Mouse (Mus musculus): ENCODE data around the gene Kalrn. TPM values are rescaled to one million over a fixed set of nuclear protein-coding genes. Genes with fewer than 3 reads are reported as not detected.

Gene Kalrn
- polyA plus RNA-seq, 1 experiment = 309 TPM

- Histone ChIP-seq H3K9me3 (0 out of 2 replicates have a peak, but pooled peaks cover 2% of the 10 kb centered on the region), H3K4me3 (replicated peaks) (no peak overlapping the region), H3K36me3 (replicated peaks; ENCODE audit: low read length) (peaks cover 15% of the 10 kb centered on the region), H3K4me1 (peaks cover 71% of the 10 kb centered on the region), H3K27me3 (replicated peaks) (peaks cover 16% of the 10 kb centered on the region)
- TF ChIP-seq FLI1 (IDR thresholded peaks at IDR 0.05; ENCODE audit: low read length) (no peak), GATA1 (IDR thresholded peaks at IDR 0.05; ENCODE audit: borderline replicate concordance, low read length) (no peak)
Observed at GRCm38 (mm10) chr16:33998011-33998410, 575.3 kb downstream of the Kalrn start.

DNA sequence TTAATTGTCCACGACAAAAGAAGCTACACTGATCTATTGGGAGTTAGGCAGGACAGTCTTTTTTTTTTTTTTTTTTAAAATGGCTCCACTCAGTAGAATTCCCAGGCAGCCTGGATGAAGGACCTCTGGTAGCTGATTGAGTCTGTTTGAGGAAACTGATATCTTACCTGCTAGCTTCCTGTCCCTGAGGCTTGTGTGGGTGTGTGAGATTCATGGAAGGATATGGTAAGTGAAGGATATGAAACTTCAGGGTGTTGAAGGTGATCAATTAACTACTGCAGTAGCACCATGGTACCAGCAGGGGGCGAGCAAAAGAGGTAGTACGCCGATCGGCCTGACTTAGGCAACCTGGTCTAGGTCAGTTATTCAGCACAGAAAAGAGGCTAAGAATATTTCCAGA, 577.3 kb downstream of the Kalrn start:
- TF ChIP-seq GATA1 (IDR thresholded peaks at IDR 0.05; ENCODE audit: borderline replicate concordance, low read length) = no peak
- no peak for TF ChIP-seq FLI1 (IDR thresholded peaks at IDR 0.05; ENCODE audit: low read length)
- Histone ChIP-seq H3K27me3 (replicated peaks) (peaks cover 19% of the 10 kb centered on the region), H3K4me1 (peaks cover 54% of the 10 kb centered on the region), H3K4me3 (replicated peaks) (no peak overlapping the region), H3K36me3 (replicated peaks; ENCODE audit: low read length) (no peaks in the 10 kb centered on the region), H3K9me3 (no peaks in the 10 kb centered on the region)

DNA sequence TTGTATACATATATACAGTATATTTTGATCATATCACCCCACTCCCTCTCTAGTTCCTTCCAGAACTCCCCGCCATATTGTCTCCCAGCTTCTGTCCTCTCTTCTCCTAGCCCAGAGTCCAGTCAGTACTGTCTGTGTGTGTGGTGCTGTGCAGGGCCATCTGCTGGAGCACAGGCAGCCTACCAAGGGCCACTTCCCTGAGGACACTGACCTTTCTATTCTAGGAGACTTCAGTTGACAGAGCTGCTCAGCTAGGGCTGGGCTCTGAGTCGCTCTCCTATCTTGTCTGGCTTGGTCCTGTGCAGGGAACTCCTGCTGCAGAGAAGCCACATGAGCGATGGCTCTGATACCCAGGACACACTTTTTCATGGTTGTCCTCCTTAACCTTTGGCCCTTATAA, 577.8 kb downstream of the Kalrn start:
- Histone ChIP-seq H3K27me3 (replicated peaks) (peaks cover 23% of the 10 kb centered on the region), H3K9me3 (no peaks in the 10 kb centered on the region), H3K4me1 (peaks cover 52% of the 10 kb centered on the region), H3K36me3 (replicated peaks; ENCODE audit: low read length) (no peaks in the 10 kb centered on the region), H3K4me3 (replicated peaks) (no peak overlapping the region)
- TF ChIP-seq GATA1 (IDR thresholded peaks at IDR 0.05; ENCODE audit: borderline replicate concordance, low read length) = no peak
- no peak for TF ChIP-seq FLI1 (IDR thresholded peaks at IDR 0.05; ENCODE audit: low read length)

GRCm38 (mm10) chr16:33994321-33994720, 579.0 kb downstream of the Kalrn start:
- TF ChIP-seq FLI1 (IDR thresholded peaks at IDR 0.05; ENCODE audit: low read length) = no peak
- TF ChIP-seq GATA1 (IDR thresholded peaks at IDR 0.05; ENCODE audit: borderline replicate concordance, low read length) = no peak
- Histone ChIP-seq H3K9me3 (no peaks in the 10 kb centered on the region), H3K4me1 (peaks cover 44% of the 10 kb centered on the region), H3K36me3 (replicated peaks; ENCODE audit: low read length) (no peaks in the 10 kb centered on the region), H3K4me3 (replicated peaks) (no peak overlapping the region), H3K27me3 (replicated peaks) (peaks cover 26% of the 10 kb centered on the region)

GRCm38 (mm10) chr16:33990712-33991111, 582.6 kb downstream of the Kalrn start:
- H3K4me3 ChIP-seq (replicated peaks) = no peak overlapping the region
- H3K27me3 ChIP-seq (replicated peaks) = peaks cover 35% of the 10 kb centered on the region
- H3K36me3 ChIP-seq (replicated peaks; ENCODE audit: low read length) = no peaks in the 10 kb centered on the region
- TF ChIP-seq FLI1 (IDR thresholded peaks at IDR 0.05; ENCODE audit: low read length) (no peak), GATA1 (IDR thresholded peaks at IDR 0.05; ENCODE audit: borderline replicate concordance, low read length) (no peak)
- peaks cover 29% of the 10 kb centered on the region for H3K4me1 ChIP-seq
- no peaks in the 10 kb centered on the region for H3K9me3 ChIP-seq

- H3K4me3 ChIP-seq (replicated peaks) = no peak overlapping the region
- no peaks in the 10 kb centered on the region for H3K36me3 ChIP-seq (replicated peaks; ENCODE audit: low read length)
- no peak for TF ChIP-seq FLI1 (IDR thresholded peaks at IDR 0.05; ENCODE audit: low read length)
- TF ChIP-seq GATA1 (IDR thresholded peaks at IDR 0.05; ENCODE audit: borderline replicate concordance, low read length) = no peak
- H3K27me3 ChIP-seq (replicated peaks) = peaks cover 28% of the 10 kb centered on the region
- H3K4me1 ChIP-seq = peaks cover 27% of the 10 kb centered on the region
- H3K9me3 ChIP-seq = no peaks in the 10 kb centered on the region
Observed at GRCm38 (mm10) chr16:33989106-33989505, 584.2 kb downstream of the Kalrn start.

- Histone ChIP-seq H3K27me3 (replicated peaks) (peaks cover 31% of the 10 kb centered on the region), H3K9me3 (no peaks in the 10 kb centered on the region), H3K4me3 (replicated peaks) (peak overlapping the region; percentile 65), H3K4me1 (peaks cover 26% of the 10 kb centered on the region), H3K36me3 (replicated peaks; ENCODE audit: low read length) (no peaks in the 10 kb centered on the region)
- TF ChIP-seq FLI1 (IDR thresholded peaks at IDR 0.05; ENCODE audit: low read length) (no peak), GATA1 (IDR thresholded peaks at IDR 0.05; ENCODE audit: borderline replicate concordance, low read length) (no peak)
Observed at GRCm38 (mm10) chr16:33988358-33989012, 584.8 kb downstream of the Kalrn start.

- Histone ChIP-seq H3K4me1 (peaks cover 26% of the 10 kb centered on the region), H3K4me3 (replicated peaks) (no peak overlapping the region), H3K27me3 (replicated peaks) (peaks cover 34% of the 10 kb centered on the region), H3K36me3 (replicated peaks; ENCODE audit: low read length) (no peaks in the 10 kb centered on the region), H3K9me3 (no peaks in the 10 kb centered on the region)
- TF ChIP-seq FLI1 (IDR thresholded peaks at IDR 0.05; ENCODE audit: low read length) = no peak
- TF ChIP-seq GATA1 (IDR thresholded peaks at IDR 0.05; ENCODE audit: borderline replicate concordance, low read length) = no peak
Observed at GRCm38 (mm10) chr16:33986993-33987392, 586.3 kb downstream of the Kalrn start.

- H3K27me3 ChIP-seq (replicated peaks) = peaks cover 31% of the 10 kb centered on the region
- H3K4me3 ChIP-seq (replicated peaks) = no peak overlapping the region
- H3K36me3 ChIP-seq (replicated peaks; ENCODE audit: low read length) = no peaks in the 10 kb centered on the region
- H3K9me3 ChIP-seq = no peaks in the 10 kb centered on the region
- H3K4me1 ChIP-seq = peaks cover 21% of the 10 kb centered on the region
- no peak for TF ChIP-seq GATA1 (IDR thresholded peaks at IDR 0.05; ENCODE audit: borderline replicate concordance, low read length)
Observed at GRCm38 (mm10) chr16:33985372-33985771, 588.0 kb downstream of the Kalrn start.

DNA sequence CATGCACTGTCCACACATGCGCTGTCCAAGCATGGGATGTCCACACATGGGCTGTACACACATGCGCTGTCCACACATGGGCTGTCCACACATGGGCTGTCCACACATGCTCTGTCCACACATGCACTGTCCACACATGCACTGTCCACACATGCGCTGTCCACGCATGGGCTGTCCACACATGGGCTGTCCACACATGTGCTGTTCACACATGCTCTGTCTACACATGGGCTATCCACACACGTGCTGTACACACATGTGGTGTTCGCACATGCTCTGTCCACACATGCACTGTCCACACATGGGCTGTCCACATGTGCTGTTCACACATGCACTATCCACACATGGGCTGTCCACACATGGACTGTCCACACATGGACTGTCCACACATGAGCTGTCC, 589.6 kb downstream of the Kalrn start:
- peak overlapping the region; percentile 40 for H3K4me3 ChIP-seq (replicated peaks)
- H3K36me3 ChIP-seq (replicated peaks; ENCODE audit: low read length) = no peaks in the 10 kb centered on the region
- H3K9me3 ChIP-seq = peaks cover 3% of the 10 kb centered on the region; the same call in 1 of the 2 replicates
- no peak for TF ChIP-seq GATA1 (IDR thresholded peaks at IDR 0.05; ENCODE audit: borderline replicate concordance, low read length)
- TF ChIP-seq FLI1 (IDR thresholded peaks at IDR 0.05; ENCODE audit: low read length) = no peak
- H3K4me1 ChIP-seq = peaks cover 21% of the 10 kb centered on the region
- peaks cover 31% of the 10 kb centered on the region for H3K27me3 ChIP-seq (replicated peaks)

Data from megakaryocyte, embryonic 14.5 days (primary cell).